Mouse (Mus musculus): ENCODE data around the gene Vmn2r76.
"Not testable (repeated sequence)": the region's sequence is repeated elsewhere in the genome, so short reads cannot be mapped to it uniquely, and the experiment has no call there.

The Vmn2r76 gene

GRCm38 (mm10) chr7:86246208-86246607 is at the start of gene Vmn2r76:
TSS of gene Vmn2r76 (minus strand) at chr7:86246308.
- DNase-seq (ENCODE audit: low read depth in 1 of 2, low spot score in 2 of 2): no peak

DNA sequence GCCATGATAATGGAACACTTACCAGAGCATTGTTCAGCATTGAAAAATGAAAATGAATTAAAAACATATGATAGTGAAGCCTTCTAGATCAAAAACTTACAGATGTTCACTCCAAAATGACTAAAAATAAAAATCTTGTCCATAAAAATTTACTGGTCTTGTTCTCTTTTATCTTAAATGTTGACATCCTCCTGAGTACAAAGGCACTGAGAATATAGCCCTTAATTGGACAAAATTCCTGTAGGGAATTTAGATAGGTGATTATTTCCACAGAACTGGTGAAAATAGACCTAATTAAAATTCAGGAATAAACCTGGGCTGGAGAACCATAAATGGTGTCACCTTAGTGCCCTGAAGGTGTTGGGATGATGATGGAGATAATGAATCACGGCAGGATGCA is 31.0 kb upstream of the Vmn2r76 start, which contains the start of gene Olfr310:
Gene Olfr310, minus strand, starts transcription at position 101 of the 400 bp plus-strand sequence.
- DNase-seq (ENCODE audit: low read depth in 1 of 2, low spot score in 2 of 2): no peak

GRCm38 (mm10) chr7:86211345-86211744 is 34.8 kb downstream of the Vmn2r76 start:
- no peak for DNase-seq (ENCODE audit: low read depth in 1 of 2, low spot score in 2 of 2)

- DNase-seq (ENCODE audit: low read depth in 1 of 2, low spot score in 2 of 2): not testable (repeated sequence)
These were observed 74.4 kb downstream of the Vmn2r76 start, which contains the start of gene Vmn2r75 for GRCm38 (mm10) chr7:86171678-86172077. TSS of gene Vmn2r75 (minus strand) at chr7:86171778.

All from monocyte, adult 2 months (primary cell).